Mouse (Mus musculus) midbrain, postnatal 0 days (tissue): Measurements from ENCODE around the gene Dnajc12. TPM values are rescaled to one million over a fixed set of nuclear protein-coding genes. Genes with fewer than 3 reads are reported as not detected.

Experiments
- ATAC-seq: fragments of 200-750 bp; cut with Nextera tagmentation; 2 replicates; pipeline ENCODE4 v1.8.0; 2017; ENCODE audit warnings: moderate number of reproducible peaks, mild to moderate bottlenecking, moderate TSS enrichment, moderate library complexity; ENCODE audit not compliant: low FRiP score
- DNase-seq: peaks from one replicate; pipeline ENCODE4 v3.0.0-alpha.2; 2015; ENCODE audit warnings: low spot score
- H3K27ac ChIP-seq: fragments of 300-500 bp; sonication (generic); 2 replicates; pipeline ENCODE4 v1.5.1; 2014; ENCODE audit warnings: low read depth, mild to moderate bottlenecking, low read length, mixed read lengths
- H3K27me3 ChIP-seq: fragments of 300-500 bp; sonication (generic); 2 replicates; pipeline ENCODE4 v1.6.1; 2014; ENCODE audit warnings: low read length, control low read depth, mixed read lengths; ENCODE audit not compliant: insufficient read depth
- H3K36me3 ChIP-seq: fragments of 300-500 bp; sonication (generic); 2 replicates; pipeline ENCODE4 v1.6.1; 2014; ENCODE audit warnings: low read length, control low read depth, mixed read lengths; ENCODE audit not compliant: insufficient read depth
- H3K4me1 ChIP-seq: fragments of 300-500 bp; sonication (generic); 2 replicates; pipeline ENCODE4 v1.6.1; 2014; ENCODE audit warnings: mild to moderate bottlenecking, control low read depth, antibody characterized with exemption, low read length, mixed read lengths; ENCODE audit not compliant: insufficient read depth
- H3K4me2 ChIP-seq: fragments of 300-500 bp; sonication (generic); 2 replicates; pipeline ENCODE4 v1.6.1; 2014; ENCODE audit warnings: low read depth, mild to moderate bottlenecking, low read length, mixed read lengths; ENCODE audit not compliant: poor library complexity, severe bottlenecking
- H3K4me3 ChIP-seq: fragments of 300-500 bp; sonication (generic); 2 replicates; pipeline ENCODE4 v1.5.1; 2014; ENCODE audit warnings: low read depth, mild to moderate bottlenecking, low read length, moderate library complexity
- H3K9ac ChIP-seq: fragments of 300-500 bp; sonication (generic); replicated peaks from 2 replicates; pipeline ENCODE4 v1.6.1; 2014; ENCODE audit warnings: mild to moderate bottlenecking, low read length, moderate library complexity, mixed read lengths; ENCODE audit not compliant: poor library complexity, severe bottlenecking
- H3K9me3 ChIP-seq: fragments of 300-500 bp; sonication (generic); 2 replicates; pipeline ENCODE4 v1.6.1; 2016; ENCODE audit warnings: low read length, control low read depth
- CTCF ChIP-seq: IDR thresholded peaks from 2 replicates; pipeline ENCODE4 v1.5.1; 2016; ENCODE audit warnings: antibody characterized with exemption, mild to moderate bottlenecking
- WGBS: fragments of 180-500 bp; shearing (Covaris S2); extraction: QIAGEN DNeasy Blood & Tissue Kit; methylation state at CpG from one replicate; pipeline ENCODE4 v1.1.7; 2014; 5-methylcytosine and 5-hydroxymethylcytosine counted together
- polyA plus RNA-seq: library from polyadenylated mRNA; unstranded; fragments of >200 nt; fragmentation: Nextera tagmentation; extraction: Ambion mirVana; gene quantifications from 2 replicates; pipeline ENCODE4 v1.2.1, GENCODE M21; 2015
- total RNA-seq: library from RNA; depleted of rRNA; stranded (reverse); fragments of >200 nt; gene quantifications from 2 replicates; pipeline ENCODE4 v1.2.3, GENCODE M21; 2014; rRNA removed

Gene Dnajc12
- total and polyA plus RNA-seq, 2 experiments from 2014 or later = 12.8 to 25.5 TPM

GRCm38 (mm10) chr10:63453926-63454325 lies 71.7 kb downstream of the Dnajc12 start:
- 92% methylated on average over 4 of the region's 4 CpGs for WGBS
- Histone ChIP-seq H3K4me3 (no peak overlapping the region), H3K4me1 (no peaks in the 10 kb centered on the region), H3K36me3 (no peaks in the 10 kb centered on the region), H3K9me3 (no peaks in the 10 kb centered on the region), H3K9ac (no peak overlapping the region), H3K27me3 (no peaks in the 10 kb centered on the region), H3K4me2 (no peak overlapping the region), H3K27ac (no peak overlapping the region)
- ATAC-seq = no peak
- TF ChIP-seq CTCF = no peak
- no peak for DNase-seq

- H3K9me3 ChIP-seq = no peaks in the 10 kb centered on the region
- DNase-seq (peak; percentile 64), ATAC-seq (no peak)
- H3K4me3 ChIP-seq = no peak overlapping the region
- TF ChIP-seq CTCF = peak; percentile 20; the same call in 1 of the 2 replicates
- H3K27me3 ChIP-seq = no peaks in the 10 kb centered on the region
- no peaks in the 10 kb centered on the region for H3K4me1 ChIP-seq
- no peak overlapping the region for H3K9ac ChIP-seq
- H3K4me2 ChIP-seq = no peak overlapping the region
- no peaks in the 10 kb centered on the region for H3K36me3 ChIP-seq
- 33% methylated on average over 8 of the region's 8 CpGs for WGBS
- no peak overlapping the region for H3K27ac ChIP-seq
These were observed 73.1 kb downstream of the Dnajc12 start for GRCm38 (mm10) chr10:63455110-63455878.

- H3K9me3 ChIP-seq = no peaks in the 10 kb centered on the region
- DNase-seq (no peak), ATAC-seq (no peak)
- no peak overlapping the region for H3K4me3 ChIP-seq
- H3K27ac ChIP-seq = no peak overlapping the region
- TF ChIP-seq CTCF = no peak
- H3K9ac ChIP-seq = no peak overlapping the region
- H3K27me3 ChIP-seq = no peaks in the 10 kb centered on the region
- no peak overlapping the region for H3K4me2 ChIP-seq
- 84% methylated on average over 17 of the region's 17 CpGs for WGBS
- H3K4me1 ChIP-seq = no peaks in the 10 kb centered on the region
- no peaks in the 10 kb centered on the region for H3K36me3 ChIP-seq
These were observed 75.3 kb downstream of the Dnajc12 start for GRCm38 (mm10) chr10:63457292-63458128.

Other genes starting within 250 kb of the Dnajc12 start
- gene Mypn, start 178.5 kb upstream of the Dnajc12 start, total RNA-seq = 0.22 and 0.57 TPM in 2 replicates
- 0.74 and 0.88 TPM in 2 replicates for gene Mypn, start 178.5 kb upstream of the Dnajc12 start, polyA plus RNA-seq
- gene Herc4, start 138.6 kb upstream of the Dnajc12 start, total RNA-seq = 24.8 and 40.6 TPM in 2 replicates
- gene Herc4, start 138.6 kb upstream of the Dnajc12 start, polyA plus RNA-seq = 15.4 and 20.4 TPM in 2 replicates
- gene Sirt1, start 739 bp upstream of the Dnajc12 start, total RNA-seq = 23.3 and 23.7 TPM in 2 replicates
- gene Sirt1, start 739 bp upstream of the Dnajc12 start, polyA plus RNA-seq = 2.6 and 3.5 TPM in 2 replicates
- gene Gm7075, start 39.3 kb downstream of the Dnajc12 start, total RNA-seq = not detected in 2 replicates
- not detected in 2 replicates for gene Gm7075, start 39.3 kb downstream of the Dnajc12 start, polyA plus RNA-seq
- 1.0 TPM in 2 replicates for gene Ctnna3, start 47.7 kb downstream of the Dnajc12 start, total RNA-seq
- 0.44 and 0.63 TPM in 2 replicates for gene Ctnna3, start 47.7 kb downstream of the Dnajc12 start, polyA plus RNA-seq